ENCODE assay signal across 24 mouse cellular contexts in genomic region chr16:73449836-73450235, GRCm38 (mm10).
A peak's percentile ranks its signal among the peaks of the same experiment; 100 is the strongest.
DNase-seq lines count a peak whose midpoint lies in the region; ATAC-seq lines count a peak whose summit lies in the region.
"Had no signal": no experiment of that assay in that cellular context is flagged by ENCODE, and none has a peak within 500 bp of the region (broad histone marks: within the 10 kb centered on the region; RNA-seq: fewer than 3 reads in every experiment).

No protein-coding gene starts in this region.

- no peak overlapping the region for H3K4me3 ChIP-seq in limb, embryonic 11.5 days (ENCODE audit: low read depth, low read length)
- H3K4me3 ChIP-seq: embryonic facial prominence, embryonic 15.5 days; erythroblast, embryonic 14.5 days; forebrain, embryonic 10.5 days; heart, adult 2 months; heart, embryonic 12.5 days; hindbrain, embryonic 15.5 days had no signal

- no peak overlapping the region for H3K9ac ChIP-seq in limb, embryonic 11.5 days (ENCODE audit: low read length)
- H3K9ac ChIP-seq: embryonic facial prominence, embryonic 15.5 days; heart, embryonic 12.5 days; hindbrain, embryonic 15.5 days had no signal

- H3K9me3 ChIP-seq in limb, embryonic 11.5 days (ENCODE audit: control insufficient read depth, low read length): no peaks in the 10 kb centered on the region
- H3K9me3 ChIP-seq: embryonic facial prominence, embryonic 15.5 days; forebrain, embryonic 10.5 days; heart, embryonic 12.5 days; hindbrain, embryonic 15.5 days had no signal

- intact Hi-C loops in heart, postnatal 36 days (cut with DNase I): no loop called here

- peak; percentile 82; the same call in 1 of the 2 replicates for ATAC-seq in limb, embryonic 11.5 days (ENCODE audit: insufficient number of reproducible peaks, low FRiP score, low TSS enrichment, low read depth)
- ATAC-seq: activated CD4-positive, CD25-positive, alpha-beta regulatory T cell, adult 4 months; inflammation-experienced regulatory T-cells, adult 6 months; intestine, postnatal 0 days; Patski had no signal

- H3K4me2 ChIP-seq in limb, embryonic 11.5 days (ENCODE audit: low read depth, severe bottlenecking): no peak overlapping the region
- H3K4me2 ChIP-seq: embryonic facial prominence, embryonic 15.5 days; heart, embryonic 12.5 days; hindbrain, embryonic 15.5 days had no signal

- 19% methylated on average over 7 of the region's 7 CpGs for WGBS in limb, embryonic 11.5 days

- H3K27me3 ChIP-seq in limb, embryonic 11.5 days (ENCODE audit: control insufficient read depth, insufficient read depth, low read length): no peaks in the 10 kb centered on the region
- H3K27me3 ChIP-seq: CH12.LX; embryonic facial prominence, embryonic 15.5 days; heart, embryonic 12.5 days; hindbrain, embryonic 15.5 days; Patski had no signal

- no peak overlapping the region; the same call in 1 of the 2 replicates for H3K27ac ChIP-seq in limb, embryonic 11.5 days (replicated peaks; ENCODE audit: low read depth, low read length)
- H3K27ac ChIP-seq: embryonic facial prominence, embryonic 15.5 days; forebrain, embryonic 10.5 days; heart, adult 2 months; hindbrain, embryonic 15.5 days had no signal

- peak; percentile 20 for DNase-seq in embryo, embryonic 11 days
- no peak for DNase-seq in embryo, embryonic 9.5 days (ENCODE audit: extremely low spot score)
- DNase-seq in heart, adult 11 months: peak; percentile 31
- no peak for DNase-seq in heart, adult 8-10 months (ENCODE audit: low spot score)
- peak; percentile 64 for DNase-seq in limb, embryonic 11.5 days (ENCODE audit: low spot score)
- no peak for DNase-seq in frontal cortex, postnatal 14 days (ENCODE audit: low spot score in 2 of 2)
- no peak for DNase-seq in heart, postnatal 36 days
- DNase-seq in lung, postnatal 4 days: no peak
- DNase-seq: adrenal gland, postnatal 14 days; cerebellum, adult 18-20 months; cerebellum, adult 9-11 months; cerebellum, postnatal 36 days; gastrocnemius, postnatal 10 days; heart, adult 2 months had no signal

- H3K36me3 ChIP-seq in limb, embryonic 11.5 days (ENCODE audit: control insufficient read depth, insufficient read depth, low read length): no peaks in the 10 kb centered on the region
- H3K36me3 ChIP-seq: embryonic facial prominence, embryonic 15.5 days; forebrain, embryonic 10.5 days; heart, embryonic 12.5 days; hindbrain, embryonic 15.5 days had no signal

- H3K4me1 ChIP-seq in limb, embryonic 11.5 days (ENCODE audit: control insufficient read depth, insufficient read depth, low read length): peaks cover 2% of the 10 kb centered on the region; the same call in 1 of the 2 replicates
- H3K4me1 ChIP-seq: embryonic facial prominence, embryonic 15.5 days; forebrain, embryonic 10.5 days; heart, embryonic 12.5 days; hindbrain, embryonic 15.5 days had no signal

Comparison
In these comparisons a context has a peak if more than half of its experiments do, and no peak if none do; other contexts are left out.
1. DNase-seq: peak in embryo, embryonic 11 days (single experiment), heart, adult 11 months (single experiment) and limb, embryonic 11.5 days (single experiment); none in embryo, embryonic 9.5 days (single experiment), heart, adult 8-10 months (single experiment), frontal cortex, postnatal 14 days (0 of 2), heart, postnatal 36 days (0 of 2) and lung, postnatal 4 days (0 of 2).